Mouse (Mus musculus): ENCODE measurements around the gene Gm28042.
A peak's percentile ranks its signal among the peaks of the same experiment; 100 is the strongest.

Gm28042 gene

GRCm38 (mm10) chr2:120060651-120061050, 33.4 kb downstream of the Gm28042 start:
- no peak for DNase-seq

GRCm38 (mm10) chr2:120062248-120062647, 35.0 kb downstream of the Gm28042 start:
- DNase-seq: no peak

GRCm38 (mm10) chr2:120064639-120065038, 37.3 kb downstream of the Gm28042 start:
- DNase-seq: no peak

- no peak for DNase-seq
Observed at GRCm38 (mm10) chr2:120065243-120065642, 38.0 kb downstream of the Gm28042 start.

- DNase-seq: no peak
Observed at GRCm38 (mm10) chr2:120066224-120066623, 38.9 kb downstream of the Gm28042 start.

- DNase-seq: peak; percentile 38
Observed at GRCm38 (mm10) chr2:120068555-120069465, 41.5 kb downstream of the Gm28042 start.

- DNase-seq: no peak
Observed at GRCm38 (mm10) chr2:120069466-120069990, 42.2 kb downstream of the Gm28042 start.

GRCm38 (mm10) chr2:120074096-120074495, 46.8 kb downstream of the Gm28042 start:
- DNase-seq: peak; percentile 31

GRCm38 (mm10) chr2:120076076-120076705, 48.9 kb downstream of the Gm28042 start:
- DNase-seq: peak; percentile 66

GRCm38 (mm10) chr2:120082416-120082815, 55.1 kb downstream of the Gm28042 start:
- DNase-seq: no peak

GRCm38 (mm10) chr2:120084593-120085361, 57.5 kb downstream of the Gm28042 start:
- DNase-seq: no peak

GRCm38 (mm10) chr2:120086038-120086437, 58.7 kb downstream of the Gm28042 start:
- DNase-seq: no peak

- no peak for DNase-seq
Observed at GRCm38 (mm10) chr2:120087391-120087790, 60.1 kb downstream of the Gm28042 start.

GRCm38 (mm10) chr2:120087897-120088296, 60.6 kb downstream of the Gm28042 start:
- no peak for DNase-seq

GRCm38 (mm10) chr2:120090979-120091378, 63.7 kb downstream of the Gm28042 start:
- no peak for DNase-seq
